In genomic region chr2:168737878-168738277, GRCm38 (mm10) we compare ENCODE assay signal across 19 mouse cellular contexts. TPM values are rescaled to one million over a fixed set of nuclear protein-coding genes. Genes with fewer than 3 reads are reported as not detected.
DNase-seq lines count a peak whose midpoint lies in the region; ATAC-seq lines count a peak whose summit lies in the region.
"Had no signal": no experiment of that assay in that cellular context is flagged by ENCODE, and none has a peak within 500 bp of the region (broad histone marks: within the 10 kb centered on the region; RNA-seq: fewer than 3 reads in every experiment).

No protein-coding gene starts in this region.

- intact Hi-C loops in heart, postnatal 25 days (cut with DNase I), result no loop called here

- 77% methylated on average over 10 of the region's 10 CpGs for WGBS in kidney, embryonic 15.5 days

- DNase-seq in kidney, adult 11 months, result peak; percentile 76
- peak; percentile 37 to 68 for DNase-seq in adrenal gland, postnatal 36 days
- peak; percentile 21 for DNase-seq in heart, postnatal 25 days (ENCODE audit: low spot score)
- DNase-seq in lung, postnatal 10 days, result peak; percentile 35
- DNase-seq in layer of hippocampus, adult 8-10 months (ENCODE audit: low spot score in 2 of 2), result no peak
- no peak for DNase-seq in ovary, postnatal 10 days (ENCODE audit: low spot score)
- DNase-seq in layer of hippocampus, postnatal 10 days (ENCODE audit: low spot score in 2 of 2), result no peak
- DNase-seq: embryo, embryonic 11 days; gastrocnemius, postnatal 25 days; thymus, postnatal 14 days had no signal

- no peak overlapping the region for H3K9ac ChIP-seq in kidney, embryonic 15.5 days
- H3K9ac ChIP-seq: hindbrain, embryonic 12.5 days; intestine, embryonic 15.5 days; liver, embryonic 15.5 days; neural tube, embryonic 13.5 days; stomach, embryonic 15.5 days had no signal

- no peak overlapping the region for H3K4me3 ChIP-seq in kidney, embryonic 15.5 days (replicated peaks)
- H3K4me3 ChIP-seq: hindbrain, embryonic 12.5 days; intestine, embryonic 15.5 days; limb, embryonic 10.5 days; liver, embryonic 15.5 days; megakaryocyte, embryonic 14.5 days; neural tube, embryonic 13.5 days; stomach, embryonic 15.5 days had no signal

- H3K4me2 ChIP-seq in kidney, embryonic 15.5 days, result no peak overlapping the region
- H3K4me2 ChIP-seq: hindbrain, embryonic 12.5 days; intestine, embryonic 15.5 days; liver, embryonic 15.5 days; neural tube, embryonic 13.5 days; stomach, embryonic 15.5 days had no signal

- no peaks in the 10 kb centered on the region for H3K27me3 ChIP-seq in kidney, embryonic 15.5 days
- H3K27me3 ChIP-seq: hindbrain, embryonic 12.5 days; intestine, embryonic 15.5 days; neural tube, embryonic 13.5 days; stomach, embryonic 15.5 days had no signal

- H3K36me3 ChIP-seq in kidney, embryonic 15.5 days, result no peaks in the 10 kb centered on the region
- H3K36me3 ChIP-seq: hindbrain, embryonic 12.5 days; intestine, embryonic 15.5 days; limb, embryonic 10.5 days; liver, embryonic 15.5 days; stomach, embryonic 15.5 days had no signal

- no peak for ATAC-seq in kidney, embryonic 15.5 days (replicated peaks; ENCODE audit: low FRiP score)
- ATAC-seq: CD4-positive, CD25-positive, alpha-beta regulatory T cell, adult 4 months; intestine, embryonic 15.5 days had no signal

- no peak overlapping the region for H3K27ac ChIP-seq in kidney, embryonic 15.5 days
- H3K27ac ChIP-seq: hindbrain, embryonic 12.5 days; intestine, embryonic 15.5 days; limb, embryonic 10.5 days; liver, embryonic 15.5 days; neural tube, embryonic 13.5 days; stomach, embryonic 15.5 days had no signal

- peaks cover 13% of the 10 kb centered on the region; the same call in 1 of the 2 replicates for H3K4me1 ChIP-seq in kidney, embryonic 15.5 days
- H3K4me1 ChIP-seq: liver, embryonic 15.5 days had no signal

- no peaks in the 10 kb centered on the region for H3K9me3 ChIP-seq in kidney, embryonic 15.5 days (replicated peaks)
- H3K9me3 ChIP-seq: hindbrain, embryonic 12.5 days; intestine, embryonic 15.5 days; limb, embryonic 10.5 days; liver, embryonic 15.5 days; neural tube, embryonic 13.5 days; stomach, embryonic 15.5 days had no signal

RNA-seq across cellular contexts. Expression of gene Atp9a, which starts 4.3 kb away (rescaled TPM):
- polyA plus RNA-seq in kidney, embryonic 15.5 days (2015; fragmentation: Nextera tagmentation; extraction: Ambion mirVana), result 10.2 and 10.7 TPM in 2 replicates
- total RNA-seq in adrenal gland, postnatal 36 days (2021), result 10 to 100 TPM; 70.2 to 81.5 TPM
- 10 to 100 TPM; 44.9 to 54.1 TPM for total RNA-seq in heart, postnatal 25 days (2021)
- 100 to 1,000 TPM; 325 to 344 (median 335) TPM for total RNA-seq in layer of hippocampus, adult 8-10 months (2022)
- 100 to 1,000 TPM; 426 to 444 TPM for total RNA-seq in layer of hippocampus, postnatal 10 days (2021)

RNA-seq across cellular contexts. Expression of gene Sall4, which starts 29.9 kb away (rescaled TPM):
- polyA plus RNA-seq in kidney, embryonic 15.5 days (2015; fragmentation: Nextera tagmentation; extraction: Ambion mirVana), result 0.09 and 0.35 TPM in 2 replicates
- not detected for total RNA-seq in adrenal gland, postnatal 36 days (2021)
- total RNA-seq in heart, postnatal 25 days (2021), result 1 to 10 TPM; 2.3 to 2.4 TPM
- 1 to 10 TPM in 1 of 4 experiments, under 1 TPM in 3; 0.54 to 1.3 (median 0.67) TPM for total RNA-seq in layer of hippocampus, adult 8-10 months (2022)
- under 1 TPM; 0.13 to 0.23 TPM for total RNA-seq in layer of hippocampus, postnatal 10 days (2021)

Comparison
In these comparisons a context has a peak if more than half of its experiments do, and no peak if none do; other contexts are left out.
1. DNase-seq: peak in kidney, adult 11 months (single experiment), adrenal gland, postnatal 36 days (2 of 2), heart, postnatal 25 days (single experiment) and lung, postnatal 10 days (single experiment); none in layer of hippocampus, adult 8-10 months (0 of 2), ovary, postnatal 10 days (single experiment) and layer of hippocampus, postnatal 10 days (0 of 2).